Mouse (Mus musculus): Measurements from ENCODE around the gene Zdhhc1.

Gene Zdhhc1

DNA sequence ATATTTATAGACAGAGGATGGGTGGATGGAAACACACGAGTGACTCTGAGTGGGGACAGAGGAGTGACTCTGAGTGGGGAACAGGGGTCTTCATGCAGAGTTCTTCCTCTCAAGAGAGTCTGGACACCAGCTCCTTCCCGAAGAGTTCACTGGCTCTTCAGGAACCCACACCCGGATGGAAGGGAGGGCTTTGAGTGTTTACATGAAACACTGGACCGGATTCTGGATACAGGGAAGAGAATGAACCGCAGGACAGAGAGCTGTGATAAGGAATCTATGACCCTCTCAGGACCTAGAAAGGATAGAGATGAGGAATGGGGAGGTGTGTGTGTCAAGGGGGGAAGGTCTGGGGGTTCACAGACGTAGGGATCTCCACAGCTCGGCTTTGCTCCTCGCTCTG is 20.6 kb upstream of the Zdhhc1 start:
- no peak for DNase-seq

DNA sequence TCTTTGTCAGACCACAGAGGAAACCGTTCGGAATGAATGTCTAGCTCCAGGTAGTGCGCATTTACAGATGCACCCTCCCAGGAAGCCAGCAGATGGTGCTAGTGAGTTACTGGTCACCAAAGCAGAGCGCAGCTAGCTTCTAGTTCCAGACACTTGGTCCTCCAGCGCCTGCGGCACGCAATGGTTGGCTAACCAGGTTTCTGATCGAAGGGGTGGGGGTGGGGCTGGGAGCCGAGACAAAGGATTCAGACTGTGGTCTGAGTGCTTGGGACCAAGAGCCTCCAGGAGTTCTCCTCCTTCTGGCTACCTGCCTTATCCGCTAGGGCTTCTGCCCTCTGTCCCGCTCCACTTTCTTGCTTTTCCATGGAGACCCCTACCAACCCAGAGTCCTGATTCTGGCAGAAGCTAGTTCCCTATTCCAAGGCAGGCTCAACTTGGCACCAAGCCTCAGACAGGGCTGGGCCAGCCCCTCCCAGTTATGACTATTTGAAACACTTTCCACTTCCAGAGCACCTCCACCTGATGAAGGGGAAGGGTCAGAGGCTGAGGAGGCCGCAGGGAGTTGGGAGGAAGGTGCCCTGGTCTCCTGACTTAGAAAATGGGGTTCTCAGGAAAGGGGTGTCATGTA is 19.4 kb upstream of the Zdhhc1 start:
- peak; percentile 85 for DNase-seq

DNA sequence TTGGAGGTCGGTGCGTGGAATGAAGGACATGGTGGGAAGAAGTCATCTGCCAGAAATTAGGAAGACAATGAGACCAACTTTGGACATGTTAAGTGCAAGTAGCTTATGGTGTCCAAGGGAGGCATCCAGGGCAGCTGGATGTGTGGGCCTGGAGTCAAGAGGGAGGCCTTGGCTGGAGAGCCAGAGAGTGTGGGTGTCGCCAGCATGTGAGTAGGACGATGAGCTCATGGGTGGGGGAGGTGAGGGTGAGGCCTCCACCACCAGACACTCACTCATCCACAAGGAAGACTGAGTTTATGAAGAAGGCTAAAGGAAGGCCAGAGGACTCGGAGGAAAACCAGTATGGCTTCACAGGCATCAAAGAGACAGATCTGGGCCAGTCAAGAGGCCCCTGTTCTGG is 18.0 kb upstream of the Zdhhc1 start:
- DNase-seq, result no peak

DNA sequence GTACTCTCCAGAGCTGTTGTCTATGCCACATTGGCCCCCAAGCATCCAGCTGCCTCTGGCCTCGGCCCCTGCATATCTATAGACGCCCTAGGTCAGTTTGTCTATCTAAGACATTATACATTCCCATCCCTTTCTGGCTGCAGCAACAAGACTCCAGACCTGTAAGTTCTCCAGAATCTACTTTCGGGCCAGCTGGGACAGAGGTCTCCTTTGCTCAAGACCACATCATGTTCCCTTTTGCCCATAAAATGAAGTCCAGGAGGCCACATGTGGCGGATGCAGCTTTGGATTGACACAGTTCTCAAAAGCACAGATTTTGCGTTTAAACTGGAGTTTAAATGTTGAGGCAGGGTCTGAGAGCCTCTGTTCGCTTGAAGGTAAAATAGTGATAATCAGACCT is 17.5 kb upstream of the Zdhhc1 start:
- no peak for DNase-seq

DNA sequence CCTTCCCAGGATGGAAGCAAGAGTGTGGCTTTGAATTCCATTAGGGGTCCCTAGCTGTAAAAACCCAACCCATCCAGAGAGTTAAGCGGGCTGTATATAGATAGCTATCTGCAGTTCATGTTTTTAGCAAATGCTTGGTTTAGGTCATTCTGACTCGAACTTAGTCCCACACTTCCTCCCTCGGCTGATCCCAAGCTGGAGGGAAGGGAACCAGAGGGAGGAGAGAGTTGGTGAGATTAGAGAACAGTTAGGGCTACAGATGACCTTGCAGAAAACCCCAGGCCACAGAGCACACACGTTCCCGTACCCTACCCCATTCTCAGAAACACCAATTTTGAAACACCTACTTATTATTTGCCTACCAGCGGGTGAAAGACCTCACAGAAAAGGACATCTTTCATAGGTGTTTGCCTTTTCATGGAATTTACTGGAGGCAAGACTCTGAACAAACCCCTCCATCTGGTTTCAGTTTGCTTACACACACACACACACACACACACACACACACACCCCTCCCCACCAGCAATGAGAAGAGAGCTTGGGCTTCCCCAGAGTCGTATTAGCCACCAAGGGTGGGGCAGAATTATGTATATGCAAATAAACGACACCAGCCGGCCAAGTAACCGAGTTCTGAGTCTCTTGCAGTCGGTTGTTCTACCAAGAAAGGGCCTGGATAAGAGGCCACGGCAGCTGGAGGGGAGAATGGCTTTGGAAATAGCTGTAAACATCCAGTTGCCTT is 13.5 kb upstream of the Zdhhc1 start:
- DNase-seq, result no peak

DNA sequence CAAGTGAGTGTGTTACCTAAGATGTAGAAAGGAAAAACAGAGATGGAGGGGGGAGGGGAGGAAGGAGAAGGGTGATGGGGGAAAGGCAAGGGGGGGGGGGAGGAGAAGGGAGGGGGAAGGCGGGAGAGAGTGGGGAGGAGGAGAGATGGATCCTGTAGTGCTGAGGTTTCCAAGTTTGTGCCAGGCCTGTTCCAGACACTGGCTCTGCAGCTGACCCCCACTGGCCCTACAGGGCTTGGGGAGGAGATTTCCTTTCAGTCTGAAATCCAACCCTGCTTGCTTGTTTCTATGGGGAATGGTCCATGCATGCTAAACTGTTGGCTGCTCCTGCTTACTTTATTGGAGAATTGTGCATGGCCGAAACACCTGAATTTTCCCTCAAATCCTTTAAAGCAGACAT is 12.1 kb upstream of the Zdhhc1 start:
- DNase-seq, result no peak

DNA sequence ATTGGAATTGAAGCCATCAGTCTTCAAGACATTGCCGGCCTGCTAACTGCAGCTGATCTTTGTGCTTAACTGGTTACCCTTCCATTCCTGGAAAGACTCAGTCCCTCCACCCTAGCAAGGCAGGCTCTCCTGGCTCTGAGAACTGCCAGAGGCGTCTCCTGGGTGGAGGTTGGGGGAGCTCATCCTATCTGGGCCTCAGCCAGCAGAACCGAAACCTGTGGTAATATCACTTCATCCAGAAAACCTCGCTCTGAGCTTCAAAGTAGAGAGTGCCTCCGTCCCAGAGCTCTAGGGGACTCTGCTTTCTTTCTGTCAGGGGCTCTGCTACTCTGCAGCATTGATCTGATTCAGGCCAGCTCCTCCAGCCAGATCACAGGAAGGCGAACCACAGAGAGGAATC is 10.3 kb upstream of the Zdhhc1 start:
- no peak for DNase-seq

DNA sequence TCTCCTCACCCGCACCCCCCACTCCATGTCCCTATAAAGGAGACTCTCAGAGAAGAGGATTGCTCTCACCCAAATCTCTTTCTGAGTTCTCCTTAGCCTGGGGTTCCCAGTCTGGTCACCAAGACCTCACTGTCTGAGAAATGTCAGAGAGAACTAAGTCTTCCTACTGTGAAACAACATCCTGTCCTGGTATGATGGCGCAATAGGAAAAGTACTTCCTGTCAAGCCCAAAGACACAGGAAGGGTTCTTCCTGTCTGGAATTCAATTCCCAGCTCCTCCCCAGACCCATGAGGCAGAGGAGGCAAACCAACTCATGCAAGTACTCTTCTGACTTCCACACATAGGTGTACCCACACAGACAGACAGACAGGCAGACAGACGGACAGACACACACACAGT is 7.9 kb upstream of the Zdhhc1 start:
- peak; percentile 50 for DNase-seq

DNA sequence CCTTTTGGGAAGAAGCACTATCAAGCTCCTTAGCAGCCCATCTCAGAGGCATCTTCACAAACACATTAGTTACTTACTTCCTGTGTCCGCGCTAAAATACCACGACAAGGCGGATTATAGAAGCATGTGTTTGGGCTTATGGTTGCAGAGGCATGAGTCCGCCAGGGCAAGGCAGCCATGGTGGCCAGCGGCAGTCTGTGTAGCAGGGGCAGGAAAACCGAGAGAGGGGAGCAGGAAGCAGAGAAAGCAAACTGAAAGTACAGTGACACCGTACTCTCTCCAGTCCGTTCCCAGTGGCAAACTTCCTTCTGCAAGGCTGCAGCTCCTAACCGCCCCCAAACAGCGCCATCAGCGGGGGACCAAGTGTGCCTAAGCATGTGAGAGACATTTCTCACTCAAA is 3.1 kb upstream of the Zdhhc1 start:
- DNase-seq, result no peak

DNA sequence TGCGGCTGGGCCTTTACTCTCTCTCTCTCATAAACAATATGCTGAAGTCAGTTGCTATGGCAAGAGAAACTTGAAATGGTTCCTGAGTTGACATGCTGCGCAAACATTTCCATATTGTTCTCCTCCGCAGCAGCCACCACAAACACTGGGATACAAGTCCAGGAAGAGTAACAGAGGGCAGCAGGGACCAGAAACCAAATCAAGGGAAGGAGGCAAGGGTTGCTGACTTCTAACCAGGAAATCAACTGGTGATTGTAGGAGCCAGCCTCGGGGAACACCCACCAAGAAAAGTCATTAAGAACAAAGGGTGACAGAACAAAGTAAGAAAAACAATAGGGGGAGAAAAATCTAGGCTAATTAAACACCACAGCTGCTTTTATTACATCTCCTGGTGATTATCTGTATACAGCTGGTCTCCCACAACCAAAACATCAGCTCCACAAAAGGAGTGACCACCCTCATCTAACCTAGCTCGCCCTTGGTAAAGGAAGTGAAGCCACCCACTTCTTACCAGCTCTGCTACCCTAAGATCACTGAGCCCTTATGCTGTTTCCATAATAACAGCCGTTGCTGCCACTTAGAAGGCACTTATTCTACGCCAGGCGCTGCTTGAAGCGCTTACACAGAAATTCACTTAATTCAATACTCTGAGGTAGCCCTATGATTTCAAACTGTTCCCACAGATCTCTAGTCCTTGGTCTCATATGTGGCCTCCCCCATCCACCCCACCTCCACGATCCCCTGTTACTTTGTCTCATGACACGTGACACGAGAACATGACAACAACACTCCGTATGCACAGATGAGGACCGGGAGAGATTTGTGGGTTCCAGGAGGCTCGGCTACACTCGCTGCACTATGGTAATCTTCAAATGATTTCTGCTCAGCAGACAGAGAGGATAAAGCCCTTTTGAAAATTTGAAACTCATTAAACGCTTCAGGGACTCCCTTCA is 1.1 kb downstream of the Zdhhc1 start:
- no peak for DNase-seq

DNA sequence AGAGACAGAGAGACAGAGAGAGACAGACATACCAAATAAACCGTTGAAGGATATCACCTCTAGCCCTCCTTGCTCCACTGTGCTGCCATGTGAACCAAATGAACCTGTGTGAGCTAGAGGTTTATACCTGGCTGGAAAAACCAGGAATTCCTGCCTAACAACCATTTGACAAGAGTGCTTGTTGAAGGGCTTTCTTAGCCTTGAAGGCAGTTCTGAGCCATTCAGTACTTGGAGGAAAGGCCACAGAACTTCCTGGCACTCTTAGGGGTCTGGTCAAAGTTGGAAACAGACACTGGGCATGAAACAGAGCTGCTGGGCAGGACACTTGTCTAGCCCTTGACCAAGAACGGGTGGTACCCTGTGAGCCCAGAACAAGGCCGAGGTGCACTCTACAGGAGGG is 2.1 kb downstream of the Zdhhc1 start:
- no peak for DNase-seq

DNA sequence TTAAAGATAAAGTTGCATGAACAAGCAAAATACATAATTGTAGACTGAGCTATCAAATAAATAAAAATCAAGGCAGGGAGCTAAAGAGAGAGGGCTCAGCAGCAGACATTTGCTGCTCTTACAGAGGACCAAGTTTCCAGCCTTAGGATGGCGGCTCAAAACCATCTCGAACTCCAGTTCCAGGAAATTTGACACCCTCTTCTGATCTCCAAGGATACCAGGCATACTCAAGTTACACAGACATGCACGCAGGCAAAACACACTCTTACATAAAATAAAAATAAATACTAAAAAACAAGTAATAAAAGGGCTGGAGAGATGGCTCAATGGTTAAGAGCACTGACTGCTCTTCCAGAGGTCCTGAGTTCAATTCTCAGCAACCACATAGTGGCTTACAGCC is 3.2 kb downstream of the Zdhhc1 start:
- DNase-seq, result no peak

DNA sequence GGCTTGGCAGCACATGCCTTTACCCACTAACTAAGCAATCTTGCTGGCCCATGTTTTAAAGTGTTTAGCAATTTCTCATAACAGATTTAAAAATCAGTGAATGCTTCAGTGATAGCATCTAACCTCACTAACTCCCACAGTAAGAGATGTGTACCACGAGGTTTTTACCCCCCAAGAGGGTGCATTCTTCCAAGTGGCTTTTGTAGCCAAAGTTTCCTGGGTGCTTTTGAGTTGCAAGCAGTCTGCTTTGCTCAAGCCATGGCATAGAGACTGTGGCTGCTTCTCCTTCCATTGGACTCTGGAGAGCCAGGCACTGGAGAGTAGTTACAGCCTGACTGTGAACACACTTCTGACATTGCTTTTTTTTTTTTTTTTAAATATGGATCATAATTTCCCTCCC is 7.4 kb downstream of the Zdhhc1 start:
- DNase-seq, result no peak

DNA sequence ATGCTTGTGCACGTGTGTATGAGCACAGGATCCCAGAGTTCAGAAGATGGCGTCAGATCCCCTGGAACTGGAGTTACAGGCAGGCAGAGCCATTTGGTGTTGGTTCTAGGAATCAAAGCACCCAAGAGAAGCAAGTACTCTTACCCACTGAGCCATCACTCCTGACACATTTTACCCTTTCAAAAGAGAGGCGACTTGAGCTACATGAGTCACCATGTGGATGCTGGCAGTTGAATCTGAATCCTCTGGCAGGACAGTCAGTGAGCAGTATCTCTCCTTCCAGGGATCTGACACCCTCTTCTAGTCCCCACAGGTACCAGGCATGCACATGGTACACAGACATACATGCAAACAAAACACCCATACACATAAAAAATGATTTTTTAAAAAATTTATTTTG is 8.6 kb downstream of the Zdhhc1 start:
- DNase-seq, result no peak

DNA sequence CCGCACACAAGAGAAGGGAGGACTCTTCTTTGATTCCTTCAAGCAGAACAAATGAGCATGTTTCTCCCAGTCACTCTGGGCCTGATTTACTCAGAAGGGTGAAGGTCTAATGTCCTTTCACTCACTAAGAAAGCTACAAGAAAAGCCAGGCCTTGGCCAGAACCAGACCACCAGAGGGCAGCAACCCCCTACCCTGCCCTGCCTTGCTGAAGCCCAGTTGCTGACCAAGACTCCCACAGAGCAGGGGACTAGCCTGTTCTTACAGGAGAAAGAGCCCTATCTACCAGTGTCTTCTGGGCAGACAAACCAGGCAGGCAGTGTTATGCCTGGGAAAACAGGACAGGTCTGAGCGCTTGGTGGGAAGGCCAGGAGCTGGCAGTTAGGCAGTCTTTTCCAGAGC is 12.3 kb downstream of the Zdhhc1 start:
- DNase-seq, result peak; percentile 92

DNA sequence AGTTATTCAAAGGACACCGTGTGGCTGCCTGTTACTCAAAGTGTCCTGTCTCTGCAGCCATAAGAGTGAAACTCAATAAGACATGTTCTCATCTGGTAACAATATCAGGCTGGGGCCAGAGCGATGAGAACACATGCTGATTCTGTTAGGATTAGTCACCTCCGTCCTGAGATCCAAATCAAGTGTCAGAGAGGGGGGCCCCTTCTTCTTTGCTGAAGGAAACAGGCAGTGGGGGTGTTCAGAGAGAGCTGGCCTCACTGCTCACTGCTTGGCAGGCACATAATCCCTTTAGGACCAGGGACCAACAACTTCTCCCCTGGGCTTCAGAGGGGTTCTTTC is 12.7 kb downstream of the Zdhhc1 start:
- DNase-seq, result no peak

DNA sequence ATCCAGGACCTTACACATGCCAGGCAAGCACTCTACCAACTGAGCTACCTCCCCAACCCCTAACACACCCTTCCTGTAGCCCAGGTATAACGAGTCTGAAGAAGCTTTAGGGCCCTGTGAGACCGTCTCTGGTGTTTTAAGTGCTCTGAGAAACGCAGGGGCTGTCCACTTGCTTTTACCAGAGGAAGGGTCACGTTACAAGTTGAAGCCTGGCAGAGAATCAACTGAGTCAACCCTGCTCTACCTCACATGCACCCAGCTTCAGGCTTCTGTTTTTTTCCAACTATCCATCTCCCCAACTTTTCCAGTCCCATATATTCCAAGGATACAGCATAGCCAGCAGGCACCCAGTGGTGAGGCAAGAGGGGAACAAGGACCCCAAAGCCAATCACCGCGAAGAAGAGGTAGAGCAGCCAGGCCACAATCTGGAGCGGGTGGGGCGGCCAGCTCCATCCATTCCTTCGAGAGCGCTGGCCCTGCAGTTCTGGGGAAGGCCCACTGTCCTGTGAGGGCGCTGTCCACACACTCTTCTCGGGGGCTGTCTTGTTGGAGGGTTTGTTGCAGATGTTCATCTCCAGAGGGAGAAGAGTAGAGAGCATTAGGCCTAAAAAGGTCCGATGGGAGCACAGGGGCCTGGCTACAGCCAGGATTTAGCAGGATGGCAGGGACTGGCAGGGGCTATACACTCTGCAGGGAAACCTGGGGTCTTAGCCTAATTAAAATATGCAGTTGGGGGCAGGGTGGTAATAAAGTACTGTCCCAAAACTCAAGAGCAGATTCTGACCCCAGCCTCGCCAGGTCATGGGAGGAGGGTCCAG is 13.3 kb downstream of the Zdhhc1 start:
- no peak for DNase-seq

DNA sequence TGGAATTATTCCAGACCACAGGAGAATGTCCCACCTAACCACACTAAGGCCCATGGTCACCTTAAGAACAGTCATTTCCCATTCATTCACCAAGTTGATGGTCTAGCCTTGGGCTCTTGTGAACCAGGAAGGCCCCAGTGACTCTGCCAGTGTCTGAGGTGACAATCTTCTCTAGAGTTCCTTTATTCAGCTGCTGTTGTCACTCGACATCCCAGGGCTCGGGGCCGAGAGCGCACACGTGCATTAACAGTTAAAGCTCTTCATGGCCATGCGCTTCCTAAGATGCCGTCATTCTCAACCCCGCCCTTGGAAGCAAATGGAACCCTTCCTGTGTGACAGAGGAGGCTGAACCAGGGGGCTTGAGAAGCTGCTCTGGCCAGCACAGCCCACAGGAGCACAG is 14.6 kb downstream of the Zdhhc1 start:
- DNase-seq, result no peak

DNA sequence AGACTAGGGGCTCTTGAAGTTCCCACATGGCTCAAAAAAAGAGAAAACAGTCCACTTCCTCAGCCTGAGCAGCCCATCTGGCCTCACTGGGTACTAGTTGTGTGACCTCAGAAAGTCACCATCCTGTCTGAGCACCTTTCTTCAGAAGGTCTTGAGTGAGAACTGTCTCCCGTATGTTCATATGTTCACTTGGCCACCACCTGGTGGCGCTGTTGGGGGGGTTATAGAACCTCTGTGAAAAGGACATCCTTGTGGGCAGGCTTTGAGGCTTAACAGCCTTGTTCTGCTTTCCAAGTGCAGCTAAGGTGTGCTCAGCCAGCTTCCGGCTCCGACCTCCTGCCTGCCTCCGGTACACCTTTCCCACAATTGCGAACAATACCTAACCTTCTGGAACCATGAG is 15.2 kb downstream of the Zdhhc1 start:
- DNase-seq, result no peak

DNA sequence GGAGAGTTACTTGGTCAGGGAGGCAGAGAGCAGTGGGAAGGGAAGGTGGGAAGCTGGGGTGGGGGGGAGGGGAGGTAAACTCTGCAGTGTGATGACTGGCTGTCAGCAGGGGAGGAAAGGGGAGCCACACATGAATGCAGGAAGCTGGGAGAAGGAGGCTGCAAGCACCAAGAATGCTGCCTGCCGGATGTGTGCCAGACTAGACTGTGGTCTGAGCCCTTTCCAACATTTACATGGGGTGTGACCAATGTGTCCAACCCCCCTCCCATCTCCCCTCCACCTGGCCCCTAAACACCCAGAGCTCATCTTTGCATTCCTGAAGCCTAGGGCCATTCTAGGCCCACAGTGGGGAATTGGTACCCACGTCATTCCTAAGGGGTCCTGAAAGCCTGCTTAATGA is 15.7 kb downstream of the Zdhhc1 start:
- DNase-seq, result no peak

DNA sequence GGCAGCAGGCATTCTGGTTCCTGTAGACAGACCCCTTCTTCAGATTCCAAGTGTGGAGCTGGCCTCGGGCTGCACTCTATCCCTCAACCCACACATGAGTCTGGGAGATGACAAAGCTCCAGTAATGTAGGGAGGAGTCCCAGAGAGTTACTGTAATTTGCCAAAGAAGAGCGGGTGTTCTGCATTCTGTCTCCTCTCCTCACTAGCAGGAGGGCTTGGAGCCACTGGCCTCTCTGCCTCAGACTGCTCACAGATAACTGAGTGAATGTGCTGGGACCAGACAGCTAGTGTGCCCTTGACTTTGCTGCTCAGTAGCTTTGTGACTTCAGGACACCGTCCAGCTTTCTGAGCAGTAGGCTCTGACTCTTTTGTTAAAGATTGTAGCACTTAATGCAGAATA is 18.9 kb downstream of the Zdhhc1 start:
- DNase-seq, result no peak

DNA sequence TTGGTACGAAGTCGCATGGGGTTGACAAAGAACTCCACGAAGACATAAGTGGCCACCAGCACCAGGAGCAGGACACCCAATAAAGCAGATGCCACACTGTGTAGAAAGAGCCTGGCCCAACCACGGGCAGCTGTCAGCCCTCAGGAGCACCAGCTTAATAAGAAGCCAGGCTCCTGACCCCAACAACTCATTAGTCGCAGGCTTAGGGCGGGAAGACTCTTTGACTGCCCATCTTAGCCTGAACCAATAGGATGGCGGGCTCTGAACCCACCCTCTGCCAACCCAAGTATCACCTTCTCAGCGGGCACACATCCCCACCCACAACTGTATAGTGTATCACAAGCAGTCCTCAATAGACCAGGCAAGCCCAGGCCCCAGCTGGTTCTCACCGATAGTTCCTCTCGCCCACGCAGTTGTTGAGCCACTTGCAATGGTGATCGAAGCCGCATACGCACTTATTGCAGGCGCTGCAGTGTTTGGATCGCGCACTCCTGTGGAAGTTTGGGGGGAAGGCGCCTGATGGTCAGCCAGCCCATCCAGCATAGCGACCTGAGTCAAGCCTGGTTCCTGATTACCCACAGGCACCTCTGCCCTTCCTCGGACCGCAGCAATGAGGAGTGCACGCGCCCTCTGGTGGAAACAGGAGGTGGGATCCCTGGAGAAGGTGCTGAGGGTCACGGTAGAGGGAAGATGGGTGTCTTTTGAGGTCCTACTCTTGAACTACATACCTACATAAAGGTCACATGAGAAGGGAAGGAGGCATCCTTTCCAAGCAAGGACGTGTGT is 19.9 kb downstream of the Zdhhc1 start:
- DNase-seq, result peak; percentile 64
